Mouse (Mus musculus) ES-E14 (cell line): ENCODE measurements around the gene Tbkbp1. TPM values are rescaled to one million over a fixed set of nuclear protein-coding genes. Genes with fewer than 3 reads are reported as not detected.

Experiments used
- DNase-seq: peaks from one replicate; pipeline ENCODE4 v3.0.0-alpha.2; 2013; ENCODE audit warnings: low read depth, low spot score
- H3K27ac ChIP-seq: 2 replicates; pipeline ENCODE4 v1.5.1; 2012; ENCODE audit warnings: low read depth, mild to moderate bottlenecking, low read length, moderate library complexity, mixed read lengths; ENCODE audit not compliant: poor library complexity, insufficient read depth, severe bottlenecking
- H3K36me3 ChIP-seq: 2 replicates; pipeline ENCODE4 v1.6.1; 2012; ENCODE audit warnings: mild to moderate bottlenecking, low read length, moderate library complexity, mixed read lengths; ENCODE audit not compliant: control insufficient read depth, poor library complexity, insufficient read depth, severe bottlenecking
- H3K4me1 ChIP-seq, 2 experiments: fragments of 150-350 bp in 1 of 2; sonication (generic) in 1 of 2; 2 replicates each; pipeline ENCODE4 v1.6.1; 2012; ENCODE audit warnings: low read length in 2 of 2, mild to moderate bottlenecking in 1 of 2, mixed read lengths in 1 of 2; ENCODE audit not compliant: control insufficient read depth in 2 of 2, insufficient read depth in 2 of 2, poor library complexity in 1 of 2
- H3K4me3 ChIP-seq, 2 experiments: fragments of 150-350 bp in 1 of 2; sonication (generic) in 1 of 2; 2 replicates each; pipeline ENCODE4 v1.5.1; 2012; ENCODE audit warnings: low read length in 2 of 2, low read depth in 1 of 2, mild to moderate bottlenecking in 1 of 2, mixed read lengths in 1 of 2; ENCODE audit not compliant: insufficient read depth in 1 of 2, poor library complexity in 1 of 2, severe bottlenecking in 1 of 2
- H3K9ac ChIP-seq: 2 replicates; pipeline ENCODE4 v1.6.1; 2012; ENCODE audit warnings: low read depth, mild to moderate bottlenecking, low read length, mixed read lengths; ENCODE audit not compliant: poor library complexity, insufficient read depth, severe bottlenecking
- H3K9me3 ChIP-seq: fragments of 150-350 bp; sonication (generic); 2 replicates; pipeline ENCODE4 v1.6.1; 2012; ENCODE audit warnings: low read depth, mild to moderate bottlenecking, low read length; ENCODE audit not compliant: control insufficient read depth, insufficient read depth
- CHD2 ChIP-seq: IDR thresholded peaks from 2 replicates; pipeline ENCODE4 v1.6.1; 2014; ENCODE audit warnings: mild to moderate bottlenecking, low read depth, low read length, inconsistent platforms
- HCFC1 ChIP-seq: IDR thresholded peaks from 2 replicates; pipeline ENCODE4 v1.6.1; 2012; ENCODE audit warnings: low read length, inconsistent platforms, borderline replicate concordance; ENCODE audit not compliant: insufficient read depth
- MAFK ChIP-seq: IDR thresholded peaks from 2 replicates; pipeline ENCODE4 v1.6.1; 2014; ENCODE audit warnings: mild to moderate bottlenecking, low read depth, low read length, inconsistent platforms; ENCODE audit not compliant: insufficient read depth
- ZC3H11A ChIP-seq: IDR thresholded peaks from 2 replicates; pipeline ENCODE4 v1.6.1; 2012; ENCODE audit warnings: low read depth, mild to moderate bottlenecking, inconsistent platforms, low read length, borderline replicate concordance
- ZNF384 ChIP-seq: IDR thresholded peaks from 2 replicates; pipeline ENCODE4 v1.6.1; 2012; ENCODE audit warnings: low read depth, low read length, inconsistent platforms
- in situ Hi-C, 2 experiments: fragments of 600-800 bp; cut with MboI; formaldehyde crosslinking; loops; one replicate each; pipeline ENCODE4 v1.15.1; 2025; ENCODE audit warnings: low sequenced_read_pairs in 2 of 2, inconsistent platforms in 1 of 2; ENCODE audit not compliant: unreplicated experiment in 2 of 2
- total RNA-seq: library from RNA; depleted of rRNA; stranded (reverse); fragments of 300-350 nt; gene quantifications from 2 replicates; pipeline ENCODE4 v1.2.3, GENCODE M21; 2012

The Tbkbp1 gene
- total RNA-seq, 1 experiment: 4.5 TPM

DNA sequence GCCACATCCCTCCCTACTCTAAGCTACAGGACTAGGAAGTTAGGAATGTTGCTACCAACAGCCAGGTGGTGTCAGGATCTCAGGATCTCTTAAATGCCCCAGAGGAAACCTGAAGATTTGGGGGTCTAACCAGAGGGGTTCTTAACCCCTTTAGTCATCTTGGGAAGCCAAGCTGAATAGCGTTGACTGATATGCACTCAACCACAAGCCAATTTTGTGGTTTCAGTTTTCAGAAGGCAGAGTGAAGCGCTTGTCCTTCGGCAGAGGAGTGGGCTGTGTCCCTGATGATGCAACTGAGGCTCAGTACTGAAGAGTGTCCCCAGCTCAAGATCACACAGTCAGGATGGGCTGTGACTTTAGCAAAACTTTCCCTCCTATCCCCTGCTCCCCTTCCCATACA lies 22.3 kb downstream of the Tbkbp1 start:
- in situ Hi-C loops: no loop called here
- no peak for TF ChIP-seq HCFC1
- no peak for TF ChIP-seq MAFK
- no peak for TF ChIP-seq ZNF384
- no peak for TF ChIP-seq CHD2
- peaks cover 6 to 32% of the 10 kb centered on the region in 2 experiments for H3K4me1 ChIP-seq

DNA sequence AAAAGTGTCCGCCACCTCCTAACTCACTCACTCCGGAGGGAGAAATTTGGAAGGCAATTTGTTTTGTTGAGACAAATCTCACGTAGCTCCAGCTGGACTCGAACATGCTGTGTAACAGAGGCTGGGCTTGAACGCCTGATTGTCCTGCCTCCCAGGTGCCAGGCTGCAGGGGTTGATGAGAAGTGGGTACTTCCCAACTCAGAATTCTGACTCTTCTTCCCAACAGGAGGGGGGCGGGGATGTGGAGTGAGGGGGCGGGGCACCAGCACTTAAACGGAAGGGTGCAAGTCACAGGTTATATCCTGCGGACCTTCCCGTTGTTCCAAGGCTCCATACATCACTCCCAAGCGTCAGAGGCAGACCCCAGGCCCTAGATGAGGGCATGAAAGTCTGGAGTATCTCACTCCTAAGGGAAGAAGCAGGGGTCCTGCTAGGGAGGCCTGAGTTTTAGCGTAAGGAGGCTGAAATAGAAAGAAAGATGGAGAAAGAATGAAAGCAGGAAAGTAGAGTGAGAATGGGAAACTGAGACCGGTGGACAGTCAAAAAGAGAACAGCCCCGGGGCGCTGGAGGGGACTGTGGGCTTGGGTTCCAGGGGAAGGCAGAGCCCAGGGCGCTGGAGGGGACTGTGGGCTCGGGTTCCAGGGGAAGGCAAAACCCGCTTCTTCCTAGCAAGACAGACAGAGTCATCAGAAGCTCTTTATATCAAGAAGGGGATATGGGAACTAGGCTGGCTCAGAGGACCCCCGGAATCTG lies 23.6 kb downstream of the Tbkbp1 start:
- H3K4me3 ChIP-seq: peak overlapping the region; percentile 68 to 70
- H3K4me1 ChIP-seq: peaks cover 6 to 27% of the 10 kb centered on the region in 2 experiments
- in situ Hi-C loops: no loop called here
- no peaks in the 10 kb centered on the region for H3K36me3 ChIP-seq
- DNase-seq: no peak
- no peak overlapping the region for H3K9ac ChIP-seq
- H3K27ac ChIP-seq: no peak overlapping the region
- TF ChIP-seq MAFK (no peak), HCFC1 (no peak), ZC3H11A (no peak), CHD2 (no peak), ZNF384 (no peak)
- no peaks in the 10 kb centered on the region for H3K9me3 ChIP-seq

More for the DNA sequence above, 22.3 kb downstream of the Tbkbp1 start:
- Histone ChIP-seq H3K36me3 (no peaks in the 10 kb centered on the region), H3K27ac (no peak overlapping the region), H3K4me3 (no peak overlapping the region), H3K9me3 (no peaks in the 10 kb centered on the region), H3K9ac (no peak overlapping the region)
- no peak for DNase-seq

DNA sequence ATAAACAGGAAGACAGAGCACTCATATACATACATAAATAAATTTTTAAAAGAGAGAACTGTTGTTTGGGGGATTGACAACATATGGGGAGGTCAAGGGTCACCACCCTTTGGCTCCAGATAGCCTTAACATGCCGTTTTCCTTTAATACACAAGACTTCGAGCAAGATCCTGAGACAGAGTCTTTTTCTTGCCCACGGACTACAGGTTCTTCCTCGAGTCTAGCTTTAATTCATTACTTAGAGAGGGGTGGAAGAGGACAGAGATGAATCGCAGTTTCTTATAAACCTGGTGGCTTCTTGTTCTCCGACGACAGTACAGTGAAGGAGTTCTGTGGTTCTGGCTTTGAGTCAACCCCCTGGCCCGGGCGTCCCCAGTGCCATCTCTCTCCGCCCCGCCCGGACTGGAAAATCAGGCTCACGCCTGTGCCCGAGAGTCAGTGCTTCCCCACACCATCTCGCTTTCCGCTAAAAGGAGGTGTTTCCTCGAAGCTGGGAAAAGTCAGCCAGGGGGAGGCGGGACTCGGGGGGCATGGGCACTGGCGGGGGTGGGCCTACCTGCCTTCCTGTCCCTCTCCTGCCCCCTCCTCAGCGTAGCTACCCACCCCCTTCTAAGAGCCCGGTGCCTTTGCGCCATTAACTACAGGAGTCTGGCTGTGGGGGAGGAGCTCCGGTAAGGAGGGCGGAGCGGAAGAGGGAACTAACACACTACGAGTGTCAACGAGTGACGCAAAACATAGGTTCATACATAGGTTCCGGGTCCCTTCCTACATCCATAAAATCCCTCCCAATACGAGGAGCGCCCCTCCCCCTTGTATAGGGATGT lies 24.4 kb downstream of the Tbkbp1 start:
- no peak overlapping the region for H3K27ac ChIP-seq
- TF ChIP-seq ZC3H11A (no peak), CHD2 (no peak), MAFK (no peak), HCFC1 (no peak), ZNF384 (no peak)
- DNase-seq: no peak
- in situ Hi-C loops: no loop called here
- H3K9ac ChIP-seq: peak overlapping the region; percentile 25; the same call in 1 of the 2 replicates
- H3K4me3 ChIP-seq: peak overlapping the region; percentile 68 to 70
- H3K9me3 ChIP-seq: no peaks in the 10 kb centered on the region
- H3K4me1 ChIP-seq: peaks cover 6 to 27% of the 10 kb centered on the region in 2 experiments
- H3K36me3 ChIP-seq: no peaks in the 10 kb centered on the region

DNA sequence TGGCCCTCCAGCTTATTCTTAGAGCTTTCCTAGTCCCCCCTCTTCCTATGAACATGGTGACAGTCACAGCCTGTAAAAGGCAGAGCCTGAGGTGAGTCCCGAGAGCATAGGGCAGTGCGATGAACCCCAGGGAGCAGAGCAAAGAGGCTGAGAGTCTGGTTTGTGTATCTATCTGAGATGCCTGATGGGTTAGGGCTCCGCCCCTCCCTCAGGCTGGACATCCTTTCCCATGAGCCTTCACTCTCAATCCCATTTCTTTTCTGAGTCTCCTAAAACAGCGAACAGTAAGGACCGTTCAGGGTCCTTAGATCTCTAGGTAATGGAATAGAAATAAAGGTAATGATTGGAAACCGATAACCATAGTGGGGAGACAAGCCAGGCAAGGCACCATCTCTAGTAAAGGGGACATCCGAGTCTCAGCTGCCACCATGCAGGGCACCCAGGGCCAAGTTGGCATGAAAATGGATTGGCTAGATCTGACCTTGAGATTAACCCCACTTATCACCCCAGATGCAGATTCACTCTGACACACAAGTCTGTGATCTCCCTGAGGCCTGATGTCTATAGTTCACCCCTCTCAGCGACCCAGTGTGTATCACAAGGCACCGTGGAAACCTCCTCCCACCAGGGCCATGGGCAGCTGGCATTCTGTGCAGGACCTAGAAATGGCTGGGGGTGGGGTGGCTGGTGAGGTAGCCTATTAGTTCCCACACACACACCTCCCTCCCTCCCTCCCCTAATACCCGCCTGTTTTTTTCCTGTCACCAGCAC lies 26.8 kb downstream of the Tbkbp1 start:
- Histone ChIP-seq H3K9ac (no peak overlapping the region), H3K36me3 (no peaks in the 10 kb centered on the region), H3K9me3 (no peaks in the 10 kb centered on the region), H3K4me1 (peaks cover 6 to 27% of the 10 kb centered on the region in 2 experiments), H3K27ac (no peak overlapping the region), H3K4me3 (no peak overlapping the region)
- no peak for TF ChIP-seq CHD2
- no peak for TF ChIP-seq ZNF384
- no peak for TF ChIP-seq HCFC1
- TF ChIP-seq MAFK: no peak
- TF ChIP-seq ZC3H11A: no peak
- no peak for DNase-seq
- in situ Hi-C loops: no loop called here
